Mouse (Mus musculus): ENCODE results near the gene Palm2.
"Not testable (repeated sequence)": the region's sequence is repeated elsewhere in the genome, so short reads cannot be mapped to it uniquely, and the experiment has no call there.

The Palm2 gene

GRCm38 (mm10) chr4:57433941-57434704 lies at the start of gene Palm2:
TSS of gene Palm2 (plus strand) at chr4:57434247.
- DNase-seq (ENCODE audit: extremely low read depth, low read depth), result no peak

- no peak for DNase-seq (ENCODE audit: extremely low read depth, low read depth)
Observed at GRCm38 (mm10) chr4:57384355-57384754, 49.7 kb upstream of the Palm2 start.

GRCm38 (mm10) chr4:57391103-57391502 lies 42.9 kb upstream of the Palm2 start:
- no peak for DNase-seq (ENCODE audit: extremely low read depth, low read depth)

GRCm38 (mm10) chr4:57396414-57396813 lies 37.6 kb upstream of the Palm2 start:
- no peak for DNase-seq (ENCODE audit: extremely low read depth, low read depth)

- DNase-seq (ENCODE audit: extremely low read depth, low read depth), result not testable (repeated sequence)
Observed at GRCm38 (mm10) chr4:57412385-57412784, 21.7 kb upstream of the Palm2 start.

- no peak for DNase-seq (ENCODE audit: extremely low read depth, low read depth)
Observed at GRCm38 (mm10) chr4:57413016-57413415, 21.0 kb upstream of the Palm2 start.

- not testable (repeated sequence) for DNase-seq (ENCODE audit: extremely low read depth, low read depth)
Observed at GRCm38 (mm10) chr4:57413670-57414069, 20.4 kb upstream of the Palm2 start.

- DNase-seq (ENCODE audit: extremely low read depth, low read depth), result no peak
Observed at GRCm38 (mm10) chr4:57424011-57424410, 10.0 kb upstream of the Palm2 start.

GRCm38 (mm10) chr4:57428317-57428716 lies 5.7 kb upstream of the Palm2 start:
- no peak for DNase-seq (ENCODE audit: extremely low read depth, low read depth)

GRCm38 (mm10) chr4:57434705-57435360 lies 786 bp downstream of the Palm2 start:
- DNase-seq (ENCODE audit: extremely low read depth, low read depth), result no peak

GRCm38 (mm10) chr4:57436286-57436685 lies 2.2 kb downstream of the Palm2 start:
- no peak for DNase-seq (ENCODE audit: extremely low read depth, low read depth)

- no peak for DNase-seq (ENCODE audit: extremely low read depth, low read depth)
Observed at GRCm38 (mm10) chr4:57446082-57446481, 12.0 kb downstream of the Palm2 start.

GRCm38 (mm10) chr4:57446854-57447444 lies 12.9 kb downstream of the Palm2 start:
- DNase-seq (ENCODE audit: extremely low read depth, low read depth), result no peak

GRCm38 (mm10) chr4:57451896-57452295 lies 17.8 kb downstream of the Palm2 start:
- no peak for DNase-seq (ENCODE audit: extremely low read depth, low read depth)

- no peak for DNase-seq (ENCODE audit: extremely low read depth, low read depth)
Observed at GRCm38 (mm10) chr4:57452661-57453060, 18.6 kb downstream of the Palm2 start.

GRCm38 (mm10) chr4:57462378-57462777 lies 28.3 kb downstream of the Palm2 start:
- no peak for DNase-seq (ENCODE audit: extremely low read depth, low read depth)

- DNase-seq (ENCODE audit: extremely low read depth, low read depth), result no peak
Observed at GRCm38 (mm10) chr4:57482435-57482834, 48.4 kb downstream of the Palm2 start.

GRCm38 (mm10) chr4:57486392-57486791 lies 52.3 kb downstream of the Palm2 start:
- no peak for DNase-seq (ENCODE audit: extremely low read depth, low read depth)

GRCm38 (mm10) chr4:57489887-57490286 lies 55.8 kb downstream of the Palm2 start:
- no peak for DNase-seq (ENCODE audit: extremely low read depth, low read depth)

GRCm38 (mm10) chr4:57504792-57505191 lies 70.7 kb downstream of the Palm2 start:
- DNase-seq (ENCODE audit: extremely low read depth, low read depth), result no peak

GRCm38 (mm10) chr4:57510576-57510975 lies 76.5 kb downstream of the Palm2 start:
- DNase-seq (ENCODE audit: extremely low read depth, low read depth), result no peak

- no peak for DNase-seq (ENCODE audit: extremely low read depth, low read depth)
Observed at GRCm38 (mm10) chr4:57511734-57512133, 77.7 kb downstream of the Palm2 start.

Measured in MEL-GATA-1-ER (cell line).